Mouse (Mus musculus): ENCODE results near the gene Itch. TPM values are rescaled to one million over a fixed set of nuclear protein-coding genes. Genes with fewer than 3 reads are reported as not detected.

Gene Itch
- polyA plus RNA-seq (2016; fragmentation: Nextera tagmentation; extraction: Ambion mirVana): 58.1 and 58.5 TPM in 2 replicates

DNA sequence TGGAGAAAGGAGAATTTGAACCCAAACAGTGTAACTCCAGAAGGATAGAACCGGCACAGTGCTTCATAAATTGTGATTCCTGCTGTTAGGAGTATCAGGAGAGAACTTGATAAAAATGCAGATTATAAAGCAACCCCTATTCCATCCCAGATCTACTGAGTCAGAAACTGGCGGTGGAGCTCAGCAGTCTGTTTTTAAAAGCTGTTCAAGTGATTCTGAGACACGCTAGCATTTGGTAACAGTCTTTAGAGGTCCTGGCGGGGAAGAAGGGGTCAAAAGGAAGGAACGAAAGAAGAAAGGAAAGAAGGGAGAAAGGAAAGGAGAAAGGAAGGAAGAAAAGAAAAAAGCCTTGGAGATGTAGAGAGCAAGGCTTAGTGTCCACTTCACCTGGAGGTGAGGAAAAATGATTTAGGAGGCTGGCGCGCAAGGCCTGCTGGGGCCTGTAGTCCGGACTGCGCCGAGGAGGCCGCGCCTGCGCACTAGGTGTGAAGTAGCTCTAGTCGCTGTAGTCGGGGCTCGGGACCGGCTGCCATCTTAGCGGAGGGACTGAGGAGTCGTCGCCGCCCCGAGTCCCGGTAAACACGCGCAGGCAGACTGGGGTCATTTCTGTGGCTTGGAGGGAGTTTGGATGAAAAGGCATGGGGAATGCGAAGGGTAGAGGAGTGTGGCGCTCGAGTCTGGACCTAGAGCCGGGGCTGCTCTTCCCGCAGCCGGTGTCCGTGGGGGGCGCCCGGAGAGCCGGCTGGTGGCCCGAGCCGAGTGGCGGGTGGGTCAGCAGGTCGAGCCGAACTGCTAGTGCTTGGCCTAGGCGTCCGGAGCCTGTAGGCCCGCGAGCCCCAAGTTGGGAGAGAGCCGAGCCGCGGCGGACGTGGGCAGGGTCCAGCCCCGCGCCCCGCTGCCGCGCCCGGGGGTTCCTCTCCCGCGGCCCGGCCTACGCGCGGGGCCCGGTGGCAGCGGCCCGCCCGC, at the start of gene Itch:
Gene Itch (plus strand): TSS at position 499 of the 966 bp plus-strand sequence.
- peak within 1 kb of the TSS; percentile 99 for H3K4me3 ChIP-seq
- peaks cover 19% of the 10 kb centered on the region for H3K4me1 ChIP-seq
- peak within 1 kb of the TSS; percentile 96 for H3K9ac ChIP-seq
- H3K4me2 ChIP-seq (replicated peaks): peak within 1 kb of the TSS; percentile 66
- peaks cover 5% of the 10 kb centered on the region for H3K36me3 ChIP-seq
- ATAC-seq (ENCODE audit: low FRiP score, low read depth): peak; percentile 96
- 3% methylated on average over 61 of the region's 65 CpGs for WGBS
- no peaks in the 10 kb centered on the region for H3K9me3 ChIP-seq
- peak within 1 kb of the TSS; percentile 76 for H3K27ac ChIP-seq
- H3K27me3 ChIP-seq (replicated peaks): no peaks in the 10 kb centered on the region

DNA sequence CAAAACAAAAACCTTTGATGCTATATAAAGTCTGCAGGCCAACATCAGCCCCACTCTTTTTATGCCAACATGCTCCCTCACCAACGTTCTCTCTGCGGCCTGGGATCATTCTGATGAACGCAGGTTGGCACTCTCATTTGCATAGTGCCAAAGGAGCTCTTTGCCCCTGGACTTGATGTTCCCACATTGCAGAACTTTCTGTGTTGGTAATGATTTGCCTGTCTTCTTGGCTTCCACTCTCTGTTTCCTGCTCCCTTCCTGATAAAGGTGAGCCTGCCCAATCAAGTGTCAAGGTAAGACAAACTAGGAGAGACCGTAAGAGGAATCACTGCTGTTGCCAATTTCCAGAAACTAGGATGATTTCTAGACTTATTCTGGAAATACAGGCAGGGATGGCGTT, 48.8 kb upstream of the Itch start:
- no peak for ATAC-seq (ENCODE audit: low FRiP score, low read depth)
- Histone ChIP-seq H3K27me3 (replicated peaks) (no peaks in the 10 kb centered on the region), H3K36me3 (no peaks in the 10 kb centered on the region), H3K4me3 (no peak overlapping the region), H3K9ac (no peak overlapping the region), H3K27ac (no peak overlapping the region), H3K9me3 (no peaks in the 10 kb centered on the region), H3K4me2 (replicated peaks) (no peak overlapping the region), H3K4me1 (no peaks in the 10 kb centered on the region)
- WGBS: 86% methylated on average over 5 of the region's 5 CpGs

DNA sequence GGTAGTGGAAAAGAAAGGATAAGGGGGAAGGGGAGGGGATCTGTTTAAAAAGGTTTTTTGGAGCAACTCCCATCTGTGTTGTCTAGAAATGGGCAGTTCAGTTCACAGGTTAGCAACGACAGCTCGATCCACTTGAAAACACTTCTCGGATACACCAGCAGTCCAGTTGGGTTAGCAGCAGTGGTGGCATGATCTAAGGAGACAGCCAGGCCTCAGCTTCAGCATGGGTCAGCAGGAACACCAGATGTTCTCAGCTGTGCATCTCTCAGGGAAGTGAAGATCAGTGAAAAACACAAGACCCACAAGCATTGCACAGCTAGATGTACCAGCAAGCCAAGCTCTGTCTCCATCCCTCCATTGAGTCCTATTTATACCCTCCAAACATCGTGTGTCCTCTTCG, 47.0 kb upstream of the Itch start:
- 92% methylated on average over 5 of the region's 5 CpGs for WGBS
- no peaks in the 10 kb centered on the region for H3K36me3 ChIP-seq
- H3K4me2 ChIP-seq (replicated peaks): no peak overlapping the region
- H3K9me3 ChIP-seq: no peaks in the 10 kb centered on the region
- H3K4me3 ChIP-seq: no peak overlapping the region
- H3K27ac ChIP-seq: no peak overlapping the region
- no peak overlapping the region for H3K9ac ChIP-seq
- H3K27me3 ChIP-seq (replicated peaks): no peaks in the 10 kb centered on the region
- H3K4me1 ChIP-seq: no peaks in the 10 kb centered on the region
- no peak for ATAC-seq (ENCODE audit: low FRiP score, low read depth)

DNA sequence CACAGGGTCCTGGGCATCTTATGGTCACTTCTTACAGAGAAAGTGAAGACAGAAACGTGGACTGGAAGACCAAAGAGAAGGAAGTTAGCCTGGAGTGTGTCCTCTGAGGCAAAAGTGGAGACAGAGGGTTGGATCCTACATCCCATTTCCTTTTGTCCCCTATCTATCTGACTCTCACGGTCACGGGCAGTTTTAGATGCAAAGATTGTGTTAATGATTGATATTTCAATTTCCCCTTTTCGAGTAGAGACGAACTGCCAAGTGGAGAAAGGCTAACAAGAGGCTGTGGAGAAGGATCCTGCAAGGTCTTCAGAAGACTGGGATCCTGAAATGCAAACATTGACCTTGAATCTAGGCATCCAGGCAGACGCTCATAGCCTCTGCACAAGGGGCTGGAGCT, 45.0 kb upstream of the Itch start:
- H3K9me3 ChIP-seq: no peaks in the 10 kb centered on the region
- H3K4me2 ChIP-seq (replicated peaks): no peak overlapping the region
- WGBS: 84% methylated on average over 6 of the region's 6 CpGs
- H3K9ac ChIP-seq: no peak overlapping the region
- H3K36me3 ChIP-seq: no peaks in the 10 kb centered on the region
- no peak overlapping the region for H3K4me3 ChIP-seq
- H3K27ac ChIP-seq: no peak overlapping the region
- H3K27me3 ChIP-seq (replicated peaks): no peaks in the 10 kb centered on the region
- no peaks in the 10 kb centered on the region for H3K4me1 ChIP-seq
- ATAC-seq (ENCODE audit: low FRiP score, low read depth): no peak

DNA sequence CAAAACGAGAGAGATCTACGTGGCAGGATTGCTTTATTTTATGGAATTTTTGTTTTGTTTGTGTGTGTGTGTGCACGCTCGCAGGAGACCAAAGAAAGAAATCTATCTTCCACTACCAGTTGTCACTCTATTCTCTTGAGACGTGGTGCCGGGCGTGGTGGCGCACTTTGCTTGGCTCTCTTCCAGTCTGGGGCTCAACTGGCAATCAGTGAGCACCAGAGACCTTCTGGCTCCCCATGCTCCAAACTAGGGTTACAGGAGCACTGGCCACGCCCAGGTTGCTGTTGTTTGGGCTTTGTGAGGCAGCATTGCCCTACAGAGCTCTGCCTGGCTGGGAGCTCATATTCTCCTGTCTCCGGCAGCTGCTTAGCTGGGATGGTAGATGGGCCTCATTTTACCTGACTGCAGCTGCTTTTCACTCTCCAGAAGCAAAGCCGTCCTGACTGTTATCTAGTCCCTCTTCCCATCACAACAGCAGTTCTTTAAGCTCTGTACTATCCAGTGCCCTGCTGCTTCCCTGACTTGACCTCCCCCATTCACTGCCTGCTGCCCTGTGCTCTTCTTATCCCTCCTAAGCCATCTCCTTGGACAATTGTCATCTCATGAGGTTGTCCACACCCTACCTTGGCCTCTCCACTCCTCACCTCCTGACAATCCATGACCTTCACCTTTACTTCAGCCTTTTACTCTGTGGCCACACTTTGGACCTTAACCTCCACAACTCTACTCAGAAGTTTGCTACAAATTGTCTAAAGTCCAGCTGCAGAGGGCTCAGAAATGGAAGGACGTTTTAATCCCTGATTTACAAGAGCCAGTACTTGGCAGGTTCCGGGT, 42.2 kb upstream of the Itch start:
- H3K4me2 ChIP-seq (replicated peaks): no peak overlapping the region
- no peaks in the 10 kb centered on the region for H3K4me1 ChIP-seq
- no peaks in the 10 kb centered on the region for H3K27me3 ChIP-seq (replicated peaks)
- H3K9me3 ChIP-seq: no peaks in the 10 kb centered on the region
- no peak overlapping the region for H3K4me3 ChIP-seq
- 71% methylated on average over 13 of the region's 13 CpGs for WGBS
- H3K27ac ChIP-seq: no peak overlapping the region
- no peaks in the 10 kb centered on the region for H3K36me3 ChIP-seq
- no peak for ATAC-seq (ENCODE audit: low FRiP score, low read depth)
- no peak overlapping the region for H3K9ac ChIP-seq

DNA sequence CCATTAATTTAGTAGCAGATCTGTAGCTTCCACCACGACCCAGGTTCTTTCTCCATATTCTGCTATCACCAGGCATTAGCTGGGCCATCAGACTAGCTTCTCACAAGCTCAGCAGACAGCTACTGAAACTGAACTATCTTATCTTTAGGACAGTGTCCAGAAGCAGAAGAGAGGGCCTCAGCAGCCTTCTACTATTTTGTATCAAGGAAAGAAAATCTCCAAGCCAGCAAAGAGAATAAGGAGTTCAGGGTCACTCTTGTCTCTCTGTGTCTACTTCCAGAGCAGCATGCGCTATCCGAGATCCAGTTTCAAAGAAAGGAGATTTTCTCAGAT, 41.6 kb upstream of the Itch start:
- Histone ChIP-seq H3K27ac (no peak overlapping the region), H3K4me3 (no peak overlapping the region)
- 82% methylated on average over 3 of the region's 3 CpGs for WGBS

DNA sequence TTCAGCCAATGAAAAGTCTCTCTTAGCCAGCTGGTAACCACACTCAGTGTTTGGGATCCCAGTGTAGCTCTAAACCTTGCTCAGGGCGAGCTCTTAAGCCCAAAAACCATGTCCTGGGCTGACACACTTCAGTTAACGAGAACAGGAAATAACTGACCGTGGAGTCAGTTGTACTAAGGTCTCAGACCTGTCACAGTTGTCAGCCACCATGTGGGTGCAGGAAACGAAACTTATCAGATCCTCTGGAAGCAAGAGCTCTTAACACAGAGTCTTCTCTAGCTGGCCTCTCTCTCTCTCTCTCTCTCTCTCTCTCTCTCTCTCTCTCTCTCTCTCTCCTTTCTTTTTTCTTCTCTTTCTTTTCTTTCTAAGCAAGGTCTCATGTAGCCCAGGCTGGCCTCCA, 39.9 kb upstream of the Itch start:
- WGBS: 64% methylated on average over 4 of the region's 4 CpGs
- no peak for ATAC-seq (ENCODE audit: low FRiP score, low read depth)

More for the DNA sequence above, 41.6 kb upstream of the Itch start:
- Histone ChIP-seq H3K4me2 (replicated peaks) (no peak overlapping the region), H3K27me3 (replicated peaks) (no peaks in the 10 kb centered on the region), H3K9me3 (no peaks in the 10 kb centered on the region), H3K4me1 (no peaks in the 10 kb centered on the region), H3K9ac (no peak overlapping the region), H3K36me3 (no peaks in the 10 kb centered on the region)
- ATAC-seq (ENCODE audit: low FRiP score, low read depth): no peak

DNA sequence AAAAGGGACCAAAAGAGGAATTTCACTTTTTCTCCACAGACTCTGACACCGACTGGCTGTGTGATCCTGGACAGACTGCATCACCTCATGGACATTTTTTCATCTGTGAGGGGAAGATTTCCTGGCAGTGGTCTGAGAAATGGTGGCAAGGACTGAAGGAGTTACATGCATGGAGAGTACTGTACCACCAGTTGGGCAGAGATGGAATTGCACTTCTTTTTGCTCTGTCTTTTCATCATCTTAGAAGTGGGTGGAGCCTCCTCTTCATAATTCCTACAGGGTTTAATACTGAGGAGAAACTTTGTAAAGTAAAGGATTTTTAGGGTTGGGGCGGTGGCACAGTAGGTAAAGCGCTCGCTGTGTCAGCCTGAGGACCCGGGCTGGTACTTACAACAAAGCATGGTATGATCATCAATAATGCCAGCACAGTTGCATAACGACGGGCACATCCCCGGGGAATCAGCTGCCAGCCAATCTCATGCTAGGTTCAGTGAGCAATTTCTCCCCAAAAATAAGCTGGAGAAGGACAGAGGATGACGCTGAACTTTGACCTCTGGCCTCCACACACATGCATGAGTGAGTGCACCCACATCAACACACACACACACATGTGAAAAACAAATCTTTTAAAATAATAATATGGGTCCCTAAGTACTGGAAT, 34.5 kb upstream of the Itch start:
- no peaks in the 10 kb centered on the region for H3K4me1 ChIP-seq
- H3K9ac ChIP-seq: no peak overlapping the region
- no peak for ATAC-seq (ENCODE audit: low FRiP score, low read depth)
- no peak overlapping the region for H3K4me3 ChIP-seq
- WGBS: 76% methylated on average over 9 of the region's 9 CpGs
- no peaks in the 10 kb centered on the region for H3K27me3 ChIP-seq (replicated peaks)
- no peak overlapping the region for H3K4me2 ChIP-seq (replicated peaks)
- H3K36me3 ChIP-seq: no peaks in the 10 kb centered on the region
- H3K27ac ChIP-seq: no peak overlapping the region
- no peaks in the 10 kb centered on the region for H3K9me3 ChIP-seq

More for the DNA sequence above, 39.9 kb upstream of the Itch start:
- H3K9ac ChIP-seq: no peak overlapping the region
- H3K4me1 ChIP-seq: no peaks in the 10 kb centered on the region
- no peaks in the 10 kb centered on the region for H3K27me3 ChIP-seq (replicated peaks)
- H3K4me3 ChIP-seq: no peak overlapping the region
- no peak overlapping the region for H3K4me2 ChIP-seq (replicated peaks)
- H3K36me3 ChIP-seq: no peaks in the 10 kb centered on the region
- no peaks in the 10 kb centered on the region for H3K9me3 ChIP-seq
- no peak overlapping the region for H3K27ac ChIP-seq

DNA sequence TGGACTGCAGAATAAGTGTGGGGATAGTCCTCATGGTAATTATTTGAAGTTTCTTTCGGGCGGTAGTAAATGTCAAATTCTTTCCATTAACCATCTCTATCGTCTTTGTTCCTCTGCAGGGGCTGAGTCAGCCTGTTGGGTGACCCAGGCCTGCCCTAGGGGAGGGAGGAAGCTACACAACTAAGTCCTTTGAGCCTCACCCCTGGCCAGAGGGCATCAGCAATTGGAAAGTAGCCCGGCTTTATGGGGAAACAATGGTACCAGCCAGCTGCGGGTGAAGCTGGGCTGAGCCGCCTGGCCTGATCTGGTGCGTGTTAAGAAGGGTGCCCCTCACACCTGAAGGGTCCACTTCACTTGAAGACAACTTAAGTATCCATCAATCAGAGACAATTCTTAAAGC, 33.9 kb upstream of the Itch start:
- Histone ChIP-seq H3K4me2 (replicated peaks) (no peak overlapping the region), H3K27ac (no peak overlapping the region), H3K4me1 (no peaks in the 10 kb centered on the region), H3K4me3 (no peak overlapping the region), H3K27me3 (replicated peaks) (no peaks in the 10 kb centered on the region), H3K9ac (no peak overlapping the region), H3K36me3 (no peaks in the 10 kb centered on the region), H3K9me3 (no peaks in the 10 kb centered on the region)
- no peak for ATAC-seq (ENCODE audit: low FRiP score, low read depth)
- 51% methylated on average over 7 of the region's 7 CpGs for WGBS

DNA sequence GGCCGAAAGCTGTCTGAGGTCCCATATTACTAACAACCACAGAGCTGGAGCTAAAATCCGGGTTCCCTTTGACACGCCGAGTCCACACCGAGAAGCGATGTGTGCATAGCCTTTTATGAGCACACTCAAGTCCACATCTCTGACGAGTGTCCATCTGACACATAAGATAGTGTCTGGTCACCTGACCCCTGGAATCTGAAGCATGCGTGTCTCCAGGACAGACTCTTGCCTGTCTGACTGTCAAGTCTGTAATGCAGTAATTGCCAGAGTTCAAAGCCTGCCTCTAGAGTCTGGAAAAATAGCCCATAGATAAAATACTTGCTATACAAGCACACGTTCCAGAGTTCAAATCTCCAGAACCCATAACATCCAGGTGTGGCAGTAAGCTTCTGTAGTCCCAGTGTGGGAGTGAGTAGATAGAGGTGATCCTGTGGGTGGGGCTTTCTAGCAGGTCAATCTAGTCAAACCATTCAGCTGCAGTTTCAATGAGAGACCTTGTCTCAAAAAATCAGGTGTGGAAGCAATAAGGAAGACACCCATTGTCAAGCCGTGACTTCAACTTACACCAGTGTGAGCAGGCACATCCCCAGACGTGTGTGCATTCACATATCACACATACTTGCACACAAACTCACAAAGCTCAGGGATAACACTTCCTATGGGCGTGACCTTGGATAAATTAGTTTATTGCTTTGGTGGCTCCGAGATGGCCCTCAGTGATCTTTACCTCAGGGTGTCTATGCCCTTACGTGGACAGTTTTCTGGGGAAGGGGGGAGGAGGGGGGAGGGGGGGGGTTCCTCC, 33.1 kb upstream of the Itch start:
- Histone ChIP-seq H3K4me3 (no peak overlapping the region), H3K9me3 (no peaks in the 10 kb centered on the region), H3K27me3 (replicated peaks) (no peaks in the 10 kb centered on the region), H3K9ac (no peak overlapping the region), H3K27ac (no peak overlapping the region), H3K4me1 (no peaks in the 10 kb centered on the region), H3K36me3 (no peaks in the 10 kb centered on the region), H3K4me2 (replicated peaks) (no peak overlapping the region)
- WGBS: 74% methylated on average over 14 of the region's 14 CpGs
- no peak for ATAC-seq (ENCODE audit: low FRiP score, low read depth)

DNA sequence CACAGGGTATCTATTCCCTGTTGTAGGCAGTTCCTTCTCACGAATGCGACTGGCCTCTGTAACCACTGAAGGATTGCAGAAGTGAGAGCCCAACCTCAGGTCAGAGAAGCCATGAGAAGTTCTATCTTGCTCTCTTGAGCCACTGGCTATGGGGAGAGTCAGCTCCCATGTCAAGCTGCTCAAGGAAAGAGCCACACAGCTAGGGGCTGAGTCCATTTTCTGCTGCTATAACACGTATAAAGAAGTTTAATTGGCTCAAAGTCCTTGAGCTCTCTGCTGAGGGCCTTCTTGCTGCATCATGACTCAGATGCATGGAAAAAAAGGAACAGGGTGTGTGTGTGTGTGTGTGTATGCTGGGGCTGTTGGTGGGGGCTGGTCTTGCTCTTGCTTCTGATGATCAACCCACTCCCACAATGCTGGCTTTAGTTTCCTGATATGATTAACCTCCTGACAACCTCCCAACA, 32.5 kb upstream of the Itch start:
- ATAC-seq (ENCODE audit: low FRiP score, low read depth): no peak
- no peaks in the 10 kb centered on the region for H3K4me1 ChIP-seq
- H3K27ac ChIP-seq: no peak overlapping the region
- no peak overlapping the region for H3K9ac ChIP-seq
- 64% methylated on average over 3 of the region's 3 CpGs for WGBS
- no peaks in the 10 kb centered on the region for H3K27me3 ChIP-seq (replicated peaks)
- no peak overlapping the region for H3K4me3 ChIP-seq
- H3K36me3 ChIP-seq: no peaks in the 10 kb centered on the region
- no peaks in the 10 kb centered on the region for H3K9me3 ChIP-seq
- no peak overlapping the region for H3K4me2 ChIP-seq (replicated peaks)

All from neural tube, embryonic 12.5 days (tissue).